Mouse (Mus musculus) bone marrow, adult 2 months (tissue): ENCODE results near the gene Aanat. TPM values are rescaled to one million over a fixed set of nuclear protein-coding genes. Genes with fewer than 3 reads are reported as not detected.

Experiments used
- H3K27ac ChIP-seq: fragments of 200-500 bp; 2 replicates; pipeline ENCODE4 v1.5.1; 2012; ENCODE audit warnings: low read depth, mild to moderate bottlenecking, control low read depth, inconsistent platforms, low read length; ENCODE audit not compliant: control insufficient read depth, poor library complexity, insufficient read depth
- H3K4me1 ChIP-seq: fragments of 200-500 bp; 2 replicates; pipeline ENCODE4 v1.6.1; 2011; ENCODE audit warnings: low read length; ENCODE audit not compliant: control insufficient read depth, insufficient read depth
- H3K4me3 ChIP-seq: fragments of 200-500 bp; replicated peaks from 2 replicates; pipeline ENCODE3; 2011; ENCODE audit warnings: mild to moderate bottlenecking, low read depth, low read length, control low read depth; ENCODE audit not compliant: control insufficient read depth
- CTCF ChIP-seq: fragments of 200-500 bp; IDR thresholded peaks from 2 replicates; pipeline ENCODE4 v1.5.1; 2011; ENCODE audit warnings: low read length, control low read depth; ENCODE audit not compliant: control insufficient read depth, insufficient read depth
- POLR2A ChIP-seq: fragments of 200-500 bp; IDR thresholded peaks from 2 replicates; pipeline ENCODE4 v1.6.1; 2011; ENCODE audit warnings: low read depth, mild to moderate bottlenecking, control low read depth, low read length, borderline replicate concordance; ENCODE audit not compliant: control insufficient read depth
- WGBS: fragments of 180-500 bp; shearing (Covaris S2); methylation state at CpG from one replicate; pipeline ENCODE4 v1.1.7; 2018; 5-methylcytosine and 5-hydroxymethylcytosine counted together
- polyA plus RNA-seq: library from polyadenylated mRNA; stranded (reverse); fragments of >200 nt; gene quantifications from 2 replicates; pipeline ENCODE4 v1.2.4, GENCODE M21; 2011; ENCODE audit warnings: low replicate concordance; ENCODE audit not compliant: missing spikeins, insufficient read depth, insufficient read length

Aanat gene
- polyA plus RNA-seq, 1 experiment: not detected

DNA sequence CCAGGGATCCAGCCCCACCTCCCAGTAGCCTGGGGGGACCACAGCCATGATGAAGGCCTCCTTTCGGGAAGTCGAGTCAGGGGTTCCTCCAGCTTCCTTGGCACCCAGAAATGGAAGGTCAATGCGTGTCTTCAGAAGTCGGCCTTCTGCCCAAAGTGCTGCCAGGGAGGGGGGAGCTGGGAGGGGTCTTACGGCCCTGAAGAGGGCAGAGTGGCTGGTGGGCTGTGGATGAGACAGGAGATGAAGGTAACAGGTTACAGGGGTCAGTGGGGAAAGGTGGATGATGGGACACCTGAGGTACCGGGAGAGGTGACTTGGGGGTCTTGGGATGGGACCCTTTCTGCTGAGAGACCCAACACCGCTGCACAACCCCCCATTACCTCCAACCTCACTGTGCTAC, 60.5 kb downstream of the Aanat start:
- H3K27ac ChIP-seq: no peak overlapping the region

More for the DNA sequence above, 60.5 kb downstream of the Aanat start:
- WGBS: 86% methylated on average over 7 of the region's 7 CpGs
- Histone ChIP-seq H3K4me3 (no peak overlapping the region), H3K4me1 (no peaks in the 10 kb centered on the region)
- no peak for TF ChIP-seq CTCF
- no peak for TF ChIP-seq POLR2A

Other genes with a start within 250 kb of the Aanat start
- 14.2 and 14.5 TPM in 2 replicates for gene Rnf157, start 173.4 kb upstream of the Aanat start, polyA plus RNA-seq
- gene Ubald2, start 152.3 kb upstream of the Aanat start, polyA plus RNA-seq: 157 and 172 TPM in 2 replicates
- gene Qrich2, start 120.2 kb upstream of the Aanat start, polyA plus RNA-seq: not detected in 2 replicates
- gene Prpsap1, start 92.2 kb upstream of the Aanat start, polyA plus RNA-seq: 20.1 and 41.9 TPM in 2 replicates
- 31.3 and 31.7 TPM in 2 replicates for gene Sphk1, start 55.5 kb upstream of the Aanat start, polyA plus RNA-seq
- 90.9 and 133 TPM in 2 replicates for gene Ube2o, start 5.0 kb upstream of the Aanat start, polyA plus RNA-seq
- 20.9 and 51.1 TPM in 2 replicates for gene Rhbdf2, start 40.6 kb downstream of the Aanat start, polyA plus RNA-seq
- gene Prcd, start 67.1 kb downstream of the Aanat start, polyA plus RNA-seq: not detected in 2 replicates
- gene Cygb, start 67.9 kb downstream of the Aanat start, polyA plus RNA-seq: 2.6 and 3.4 TPM in 2 replicates
- gene St6galnac1, start 189.1 kb downstream of the Aanat start, polyA plus RNA-seq: not detected in 2 replicates
- gene Mxra7, start 241.6 kb downstream of the Aanat start, polyA plus RNA-seq: 1.7 and 6.6 TPM in 2 replicates